Mouse (Mus musculus) lung, embryonic 16.5 days (tissue): ENCODE results near the gene Eng. TPM values are rescaled to one million over a fixed set of nuclear protein-coding genes. Genes with fewer than 3 reads are reported as not detected.

Source experiments
- ATAC-seq: fragments of 200-750 bp; cut with Nextera tagmentation; 2 replicates; pipeline ENCODE4 v1.8.0; 2017; ENCODE audit warnings: low read depth, mild to moderate bottlenecking, moderate library complexity
- H3K27ac ChIP-seq: fragments of 300-500 bp; sonication (generic); 2 replicates; pipeline ENCODE4 v1.5.1; 2014; ENCODE audit warnings: mild to moderate bottlenecking, control low read depth, low read length
- H3K27me3 ChIP-seq: fragments of 300-500 bp; sonication (generic); 2 replicates; pipeline ENCODE4 v1.6.1; 2014; ENCODE audit warnings: low read depth, low read length, mixed read lengths; ENCODE audit not compliant: control insufficient read depth, insufficient read depth
- H3K36me3 ChIP-seq: fragments of 300-500 bp; sonication (generic); 2 replicates; pipeline ENCODE4 v1.6.1; 2014; ENCODE audit warnings: low read length; ENCODE audit not compliant: control insufficient read depth, insufficient read depth
- H3K4me1 ChIP-seq: fragments of 300-500 bp; sonication (generic); replicated peaks from 2 replicates; pipeline ENCODE4 v1.6.1; 2014; ENCODE audit warnings: low read length, mixed read lengths; ENCODE audit not compliant: control insufficient read depth, insufficient read depth
- H3K4me2 ChIP-seq: fragments of 300-500 bp; sonication (generic); 2 replicates; pipeline ENCODE4 v1.6.1; 2014; ENCODE audit warnings: low read depth, low read length, control low read depth
- H3K4me3 ChIP-seq: fragments of 300-500 bp; sonication (generic); 2 replicates; pipeline ENCODE4 v1.5.1; 2014; ENCODE audit warnings: mild to moderate bottlenecking, low read length, control low read depth
- H3K9ac ChIP-seq: fragments of 300-500 bp; sonication (generic); 2 replicates; pipeline ENCODE4 v1.6.1; 2014; ENCODE audit warnings: low read length, control low read depth
- H3K9me3 ChIP-seq: fragments of 300-500 bp; sonication (generic); 2 replicates; pipeline ENCODE4 v1.6.1; 2016; ENCODE audit warnings: low read length; ENCODE audit not compliant: control insufficient read depth
- WGBS: fragments of 180-500 bp; shearing (Covaris S2); extraction: QIAGEN DNeasy Blood & Tissue Kit; methylation state at CpG from one replicate; pipeline ENCODE4 v1.1.7; 2014; 5-methylcytosine and 5-hydroxymethylcytosine counted together
- polyA plus RNA-seq: library from polyadenylated mRNA; unstranded; fragments of >200 nt; fragmentation: Nextera tagmentation; extraction: Ambion mirVana; gene quantifications from 2 replicates; pipeline ENCODE4 v1.2.1, GENCODE M21; 2015

Gene Eng
- polyA plus RNA-seq, 1 experiment from 2014 or later, result 120 TPM

DNA sequence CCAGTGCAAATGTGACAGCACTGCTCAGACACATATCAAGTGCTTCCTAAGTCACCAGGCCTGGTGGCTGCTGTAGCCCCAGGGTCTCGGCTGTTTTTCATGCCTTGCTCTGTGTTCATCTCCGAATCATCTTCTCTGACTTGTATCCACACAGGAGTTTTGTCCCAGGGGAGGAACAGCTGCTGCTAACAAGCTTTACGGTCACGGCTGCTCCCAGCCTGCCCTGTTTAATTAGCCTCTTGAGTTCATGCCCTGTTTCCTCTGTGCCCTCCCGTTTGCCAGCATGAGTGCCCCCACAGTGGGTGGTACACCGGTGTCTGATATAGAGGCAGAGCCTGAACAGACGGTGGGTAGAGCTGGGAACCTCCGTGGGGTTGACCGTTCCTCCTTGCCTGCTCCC lies 28.3 kb upstream of the Eng start:
- H3K4me1 ChIP-seq, result peaks cover 39% of the 10 kb centered on the region
- ATAC-seq, result no peak

GRCm38 (mm10) chr2:32620682-32621516 lies 25.5 kb upstream of the Eng start:
- Histone ChIP-seq H3K9me3 (no peaks in the 10 kb centered on the region), H3K4me2 (peak overlapping the region; percentile 29), H3K4me1 (peaks cover 52% of the 10 kb centered on the region), H3K4me3 (no peak overlapping the region), H3K27ac (peak overlapping the region; percentile 93), H3K36me3 (peaks cover 8% of the 10 kb centered on the region), H3K27me3 (no peaks in the 10 kb centered on the region), H3K9ac (peak overlapping the region; percentile 33)
- ATAC-seq, result peak; percentile 85
- 9% methylated on average over 4 of the region's 4 CpGs for WGBS

More for the DNA sequence above, 28.3 kb upstream of the Eng start:
- no peaks in the 10 kb centered on the region for H3K27me3 ChIP-seq
- peaks cover 10% of the 10 kb centered on the region for H3K36me3 ChIP-seq
- WGBS, result 78% methylated on average over 9 of the region's 9 CpGs
- no peaks in the 10 kb centered on the region for H3K9me3 ChIP-seq
- no peak overlapping the region for H3K4me3 ChIP-seq
- no peak overlapping the region for H3K9ac ChIP-seq
- no peak overlapping the region for H3K4me2 ChIP-seq
- H3K27ac ChIP-seq, result no peak overlapping the region

GRCm38 (mm10) chr2:32621517-32621859 lies 24.9 kb upstream of the Eng start, which contains the start of gene Ak1:
TSS of gene Ak1 (plus strand) at chr2:32621758.
- peak within 1 kb of the TSS; percentile 93 for H3K27ac ChIP-seq
- H3K9ac ChIP-seq, result peak within 1 kb of the TSS; percentile 46
- peaks cover 57% of the 10 kb centered on the region for H3K4me1 ChIP-seq
- no peaks in the 10 kb centered on the region for H3K9me3 ChIP-seq
- peak; percentile 8; the same call in 1 of the 2 replicates for ATAC-seq
- H3K27me3 ChIP-seq, result no peaks in the 10 kb centered on the region
- peaks cover 8% of the 10 kb centered on the region for H3K36me3 ChIP-seq
- H3K4me3 ChIP-seq, result no peak within 1 kb of the TSS
- H3K4me2 ChIP-seq, result peak within 1 kb of the TSS; percentile 29
- 2% methylated on average over 7 of the region's 7 CpGs for WGBS

GRCm38 (mm10) chr2:32624111-32624748 lies 22.2 kb upstream of the Eng start:
- Histone ChIP-seq H3K36me3 (no peaks in the 10 kb centered on the region), H3K9me3 (no peaks in the 10 kb centered on the region), H3K9ac (no peak overlapping the region), H3K27ac (peak overlapping the region; percentile 74), H3K4me3 (no peak overlapping the region), H3K27me3 (no peaks in the 10 kb centered on the region), H3K4me2 (no peak overlapping the region), H3K4me1 (peaks cover 71% of the 10 kb centered on the region)
- ATAC-seq, result no peak
- WGBS, result 59% methylated on average over 5 of the region's 5 CpGs

DNA sequence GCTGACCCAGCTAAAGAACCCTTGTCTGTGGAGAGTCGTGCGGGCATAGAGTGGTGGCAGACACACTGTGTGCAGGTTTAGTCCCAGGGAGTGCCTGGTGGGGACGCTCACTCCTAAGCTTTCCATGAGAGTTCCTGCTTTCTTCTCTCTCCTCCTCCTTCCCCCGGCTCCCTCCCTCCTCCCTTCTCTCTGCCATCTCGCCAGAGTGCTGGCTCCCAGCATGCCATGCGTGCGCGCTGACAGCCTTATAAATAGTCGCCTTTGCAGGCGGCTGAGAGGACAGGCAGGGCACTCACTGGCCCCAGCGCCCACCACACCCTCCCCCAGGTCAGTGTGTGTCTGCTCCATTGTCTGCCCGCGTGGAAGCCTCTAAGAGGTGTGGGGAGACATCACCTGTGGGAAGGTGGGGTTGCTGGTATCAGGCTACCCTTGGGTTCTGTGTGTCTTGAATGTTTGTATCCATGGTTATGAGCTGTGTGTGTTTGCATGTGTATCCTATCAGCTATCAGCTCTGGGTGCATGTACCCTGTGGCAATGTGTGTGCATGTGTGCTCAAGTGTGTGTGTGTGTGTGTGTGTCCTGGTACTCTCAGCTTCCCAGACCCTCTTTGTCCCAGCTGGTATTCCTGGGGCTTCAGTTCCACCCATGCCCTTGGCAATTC lies 21.1 kb upstream of the Eng start:
- Histone ChIP-seq H3K9me3 (no peaks in the 10 kb centered on the region), H3K9ac (peak overlapping the region; percentile 60), H3K4me3 (peak overlapping the region; percentile 22), H3K27me3 (no peaks in the 10 kb centered on the region), H3K4me2 (peak overlapping the region; percentile 50), H3K36me3 (no peaks in the 10 kb centered on the region), H3K4me1 (peaks cover 63% of the 10 kb centered on the region), H3K27ac (peak overlapping the region; percentile 74)
- ATAC-seq, result peak; percentile 24; the same call in 1 of the 2 replicates
- 3% methylated on average over 13 of the region's 13 CpGs for WGBS

DNA sequence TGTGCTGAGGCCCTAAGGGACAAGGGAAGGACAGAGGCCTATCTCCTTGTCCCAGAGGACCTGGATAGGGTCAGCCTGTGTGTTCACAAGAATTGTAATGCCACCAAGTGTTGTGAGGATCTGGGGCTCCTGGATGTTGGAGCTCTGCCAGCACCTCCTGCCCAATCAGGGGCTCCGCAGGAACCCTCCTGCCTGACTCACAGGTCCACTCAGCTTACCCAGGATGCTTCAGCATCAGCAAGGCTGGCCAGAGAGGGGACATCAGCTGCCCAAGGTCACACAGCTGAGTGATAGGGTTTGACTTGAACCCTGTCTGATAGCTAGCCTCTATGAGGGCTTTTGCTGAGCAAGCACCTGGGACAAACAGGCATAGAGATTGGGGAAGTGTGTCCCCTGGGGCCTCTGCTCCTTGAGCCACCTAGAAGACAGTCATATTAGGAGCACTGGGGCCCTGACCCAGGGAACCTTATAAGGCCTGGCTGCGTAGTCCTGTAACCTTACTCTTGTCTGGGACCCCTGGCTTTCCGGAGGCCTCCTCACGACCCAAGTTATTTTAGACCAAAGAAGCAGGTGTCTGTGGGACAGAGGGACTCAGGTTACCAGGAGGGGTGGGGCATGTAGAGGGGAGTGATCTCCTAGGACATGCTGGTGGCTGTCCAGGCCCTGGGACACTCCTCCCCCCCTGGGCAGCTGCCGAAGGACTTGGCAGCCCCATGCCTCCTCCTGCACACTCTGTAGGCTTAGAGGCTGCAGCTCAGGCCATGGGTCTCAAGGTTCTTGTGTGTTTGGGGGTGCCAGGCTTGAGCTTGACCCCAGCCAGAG lies 20.3 kb upstream of the Eng start:
- ATAC-seq, result no peak
- 34% methylated on average over 5 of the region's 5 CpGs for WGBS
- peak overlapping the region; percentile 60; the same call in 1 of the 2 replicates for H3K9ac ChIP-seq
- H3K4me1 ChIP-seq, result peaks cover 55% of the 10 kb centered on the region
- H3K27me3 ChIP-seq, result no peaks in the 10 kb centered on the region
- H3K9me3 ChIP-seq, result no peaks in the 10 kb centered on the region
- H3K27ac ChIP-seq, result peak overlapping the region; percentile 74
- peak overlapping the region; percentile 50 for H3K4me2 ChIP-seq
- H3K4me3 ChIP-seq, result peak overlapping the region; percentile 22
- no peaks in the 10 kb centered on the region for H3K36me3 ChIP-seq

DNA sequence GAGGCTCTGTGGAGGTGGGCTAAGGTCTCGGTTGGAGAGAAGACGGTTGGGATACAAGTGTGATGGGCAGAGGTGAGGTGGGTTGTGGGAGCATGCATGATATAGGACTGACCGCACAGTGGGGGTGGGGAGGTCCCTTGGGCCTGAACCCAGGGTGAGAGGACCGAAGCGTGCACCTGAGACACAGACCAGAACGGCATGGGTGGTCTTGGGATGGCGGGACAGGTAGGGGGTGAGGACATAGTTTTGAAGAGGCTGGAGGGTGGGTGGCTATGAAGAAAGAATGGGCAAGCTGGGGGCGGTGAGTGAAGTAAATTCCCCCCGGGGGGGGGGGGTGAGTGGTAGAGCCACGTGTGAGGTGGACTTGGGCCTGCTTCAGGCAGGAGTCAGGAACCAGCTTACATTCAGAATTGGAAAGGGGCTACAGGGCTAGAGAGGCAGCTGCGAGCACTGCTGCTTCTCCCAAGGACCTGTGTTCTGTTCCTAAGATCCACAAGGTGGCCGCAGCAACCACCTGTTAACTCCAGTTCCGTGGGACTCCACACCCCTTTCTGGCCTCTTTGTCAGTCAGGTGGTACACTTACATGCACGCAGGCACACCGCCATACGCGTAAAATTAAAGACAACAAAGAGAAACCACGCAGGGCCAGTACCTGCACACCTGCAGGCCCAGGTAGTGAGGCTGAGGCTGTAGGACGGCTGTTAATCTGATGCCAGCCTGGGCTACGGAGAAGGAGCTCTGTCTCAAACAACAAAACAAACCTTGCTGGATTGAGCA lies 18.9 kb upstream of the Eng start:
- H3K4me1 ChIP-seq, result peaks cover 49% of the 10 kb centered on the region
- peak overlapping the region; percentile 79 for H3K27ac ChIP-seq
- 0 out of 2 replicates have a peak overlapping the region, but pooled peaks have one; percentile 23 for H3K4me2 ChIP-seq
- no peaks in the 10 kb centered on the region for H3K36me3 ChIP-seq
- WGBS, result 57% methylated on average over 19 of the region's 20 CpGs
- no peaks in the 10 kb centered on the region for H3K9me3 ChIP-seq
- no peak overlapping the region for H3K4me3 ChIP-seq
- peak overlapping the region; percentile 39; the same call in 1 of the 2 replicates for H3K9ac ChIP-seq
- no peak for ATAC-seq
- H3K27me3 ChIP-seq, result no peaks in the 10 kb centered on the region

DNA sequence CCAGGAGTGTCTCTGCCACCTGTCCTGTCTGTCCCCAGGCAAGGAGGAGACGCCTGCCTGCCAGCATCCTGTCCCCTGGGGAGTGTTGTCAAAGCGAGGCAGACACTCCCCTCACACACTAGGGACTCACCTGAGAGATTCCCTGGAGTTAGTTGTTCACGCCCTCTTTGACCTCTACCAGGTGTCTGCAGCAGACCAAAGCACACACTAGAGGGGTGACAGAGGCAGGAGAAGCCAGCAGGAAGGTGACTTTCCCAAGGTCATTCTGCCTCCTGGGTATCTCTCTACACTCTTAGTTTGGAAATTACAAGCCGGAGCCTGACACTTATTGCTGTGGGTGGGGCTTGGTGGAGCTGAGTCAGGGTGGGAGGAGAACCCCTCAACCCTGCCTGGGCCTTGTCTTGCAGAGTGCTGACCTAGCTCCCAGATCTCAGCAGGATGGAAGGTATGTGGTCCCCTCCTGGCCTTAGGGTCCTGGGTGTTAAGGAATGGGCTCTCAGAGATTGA lies 18.3 kb upstream of the Eng start:
- Histone ChIP-seq H3K27ac (peak overlapping the region; percentile 79), H3K4me2 (peak overlapping the region; percentile 23), H3K9me3 (no peaks in the 10 kb centered on the region), H3K9ac (peak overlapping the region; percentile 45), H3K27me3 (no peaks in the 10 kb centered on the region), H3K36me3 (no peaks in the 10 kb centered on the region), H3K4me1 (peaks cover 49% of the 10 kb centered on the region), H3K4me3 (0 out of 2 replicates have a peak overlapping the region, but pooled peaks have one; percentile 0)
- peak; percentile 8; the same call in 1 of the 2 replicates for ATAC-seq
- WGBS, result 56% methylated on average over 4 of the region's 4 CpGs
